Mouse (Mus musculus) thymus, adult 2 months (tissue): ENCODE results near the gene Sema6c. TPM values are rescaled to one million over a fixed set of nuclear protein-coding genes. Genes with fewer than 3 reads are reported as not detected.

Experiments used
- DNase-seq: peaks from one replicate; pipeline ENCODE4 v3.0.0; 2021
- H3K27ac ChIP-seq: fragments of 200-500 bp; 2 replicates; pipeline ENCODE4 v1.5.1; 2012; ENCODE audit warnings: low read length, control low read depth; ENCODE audit not compliant: control insufficient read depth, insufficient read depth
- H3K27me3 ChIP-seq: fragments of 200-500 bp; 2 replicates; pipeline ENCODE4 v1.6.1; 2012; ENCODE audit warnings: mild to moderate bottlenecking, low read length, moderate library complexity, mixed read lengths; ENCODE audit not compliant: control insufficient read depth, insufficient read depth
- H3K36me3 ChIP-seq: fragments of 200-500 bp; 2 replicates; pipeline ENCODE4 v1.6.1; 2012; ENCODE audit warnings: mild to moderate bottlenecking, low read length, moderate library complexity; ENCODE audit not compliant: control insufficient read depth, insufficient read depth
- H3K4me1 ChIP-seq: fragments of 200-500 bp; replicated peaks from 2 replicates; pipeline ENCODE4 v1.6.1; 2012; ENCODE audit warnings: low read length; ENCODE audit not compliant: control insufficient read depth, insufficient read depth
- H3K4me3 ChIP-seq: fragments of 200-500 bp; 2 replicates; pipeline ENCODE4 v1.5.1; 2012; ENCODE audit warnings: mild to moderate bottlenecking, low read length, control low read depth, moderate library complexity; ENCODE audit not compliant: control insufficient read depth, insufficient read depth
- CTCF ChIP-seq: fragments of 200-500 bp; IDR thresholded peaks from 2 replicates; pipeline ENCODE4 v1.5.1; 2012; ENCODE audit warnings: mild to moderate bottlenecking, control low read depth, low read length, moderate library complexity, borderline replicate concordance; ENCODE audit not compliant: control insufficient read depth, poor library complexity, insufficient read depth; ENCODE audit errors: extremely low read depth
- POLR2A ChIP-seq: fragments of 200-500 bp; IDR thresholded peaks from 2 replicates; pipeline ENCODE4 v1.6.1; 2012; ENCODE audit warnings: mild to moderate bottlenecking, low read length, control low read depth, moderate library complexity; ENCODE audit not compliant: control insufficient read depth, poor library complexity, insufficient read depth; ENCODE audit errors: extremely low read depth
- WGBS: fragments of 180-500 bp; shearing (Covaris S2); methylation state at CpG from one replicate; pipeline ENCODE4 v1.1.7; 2018; 5-methylcytosine and 5-hydroxymethylcytosine counted together
- polyA plus RNA-seq: library from polyadenylated mRNA; depleted of rRNA; stranded (reverse); fragments of >200 nt; gene quantifications from 2 replicates; pipeline ENCODE4 v1.2.3, GENCODE M21; 2012; rRNA removed

Gene Sema6c
- polyA plus RNA-seq, result 12.0 and 14.0 TPM in 2 replicates

DNA sequence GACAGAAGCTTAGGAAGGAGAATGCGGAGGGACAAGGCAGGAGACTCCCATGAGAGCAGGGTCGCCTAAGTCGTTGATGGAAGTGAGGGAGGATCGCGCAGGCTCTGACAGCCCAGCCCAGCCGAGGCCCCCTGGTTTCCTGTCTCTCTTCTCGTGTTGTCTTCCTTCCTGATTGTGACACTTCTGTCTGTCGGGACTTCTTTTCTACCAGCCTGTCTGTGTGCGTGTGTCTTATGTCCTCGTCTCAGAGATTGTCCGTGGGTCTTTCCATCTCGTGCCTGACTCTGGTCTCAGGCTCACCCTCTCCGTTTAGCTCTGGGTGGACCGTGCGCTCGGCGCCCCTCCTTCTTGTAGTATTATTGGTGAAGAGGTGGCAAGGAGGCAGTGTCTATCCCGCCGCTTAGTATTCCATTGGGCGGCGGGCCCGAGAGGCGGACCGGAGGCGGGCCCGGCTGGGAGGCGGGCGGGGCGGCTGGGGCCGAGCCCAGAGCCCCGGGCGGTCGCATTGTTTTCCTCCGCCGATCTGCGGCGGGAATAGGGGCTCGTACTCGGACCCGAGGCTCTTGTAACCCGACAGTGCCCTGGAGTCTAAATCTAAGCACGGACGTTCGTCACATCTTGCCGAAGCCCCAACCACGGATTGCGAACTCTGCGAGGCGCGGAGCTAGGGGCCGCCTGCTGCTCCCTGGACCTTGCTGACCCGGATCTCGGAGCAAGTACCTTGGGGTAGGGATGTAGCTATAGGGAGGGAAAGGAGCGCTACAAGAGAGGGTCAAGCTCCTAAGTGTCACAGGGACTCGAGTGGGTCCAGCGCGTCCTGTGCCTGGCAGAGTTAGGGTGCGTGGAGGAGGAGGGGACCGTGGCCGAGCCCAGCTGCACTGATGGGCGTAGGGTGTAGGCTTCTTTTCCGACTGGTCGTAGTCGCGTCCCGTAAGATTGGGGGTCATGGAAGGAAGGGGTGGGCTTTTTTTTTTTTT is at the start of gene Sema6c:
Gene Sema6c, plus strand, starts transcription at position 471 of the 977 bp plus-strand sequence.
- TF ChIP-seq CTCF, result peak; percentile 73
- 0 out of 2 replicates have a peak, but pooled peaks have one; percentile 45 for TF ChIP-seq POLR2A
- no peaks in the 10 kb centered on the region for H3K36me3 ChIP-seq
- DNase-seq, result peak; percentile 85
- under 1% methylated on average over 66 of the region's 66 CpGs for WGBS
- peaks cover 6% of the 10 kb centered on the region; the same call in 1 of the 2 replicates for H3K27me3 ChIP-seq
- H3K27ac ChIP-seq, result no peak within 1 kb of the TSS
- H3K4me1 ChIP-seq, result peaks cover 15% of the 10 kb centered on the region
- peak within 1 kb of the TSS; percentile 83 for H3K4me3 ChIP-seq

DNA sequence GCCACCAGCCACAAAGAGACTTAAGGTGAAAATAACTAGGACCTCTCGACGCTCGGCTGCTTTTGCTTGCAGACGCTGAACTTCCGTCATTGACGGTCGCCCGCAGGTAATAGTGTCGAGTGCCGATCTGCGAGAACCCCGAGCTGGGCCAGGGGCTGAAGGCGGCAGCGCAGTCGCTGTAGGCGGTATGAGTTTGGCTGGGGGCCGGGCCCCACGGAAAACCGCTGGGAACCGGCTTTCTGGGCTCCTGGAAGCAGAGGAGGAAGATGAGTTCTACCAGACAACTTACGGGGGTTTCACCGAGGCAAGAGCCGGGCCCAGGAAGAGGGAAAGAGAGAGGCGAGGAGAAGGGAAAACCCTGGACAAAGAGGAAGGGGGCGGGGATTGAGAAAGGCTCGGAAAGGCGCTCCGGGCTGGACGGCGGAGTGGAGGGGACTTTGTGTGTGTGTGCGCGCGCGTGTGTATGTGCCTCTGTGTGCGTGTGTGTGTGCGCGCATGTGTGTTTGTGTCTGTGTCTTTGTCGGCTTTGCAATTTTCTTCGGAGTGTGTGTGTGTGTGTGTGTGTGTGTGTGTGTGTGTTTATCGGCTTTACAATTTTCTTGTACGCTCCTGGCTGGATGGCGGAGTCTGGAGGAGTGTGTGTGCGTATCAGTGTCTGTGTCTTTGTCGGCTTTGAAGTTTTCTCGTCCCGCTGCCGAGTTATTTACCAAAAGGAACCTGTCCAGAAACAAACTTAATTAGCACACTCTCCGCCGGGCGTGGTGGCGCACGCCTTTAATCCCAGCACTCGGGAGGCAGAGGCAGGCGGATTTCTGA is 49.1 kb upstream of the Sema6c start, which contains the start of gene Vps72:
Gene Vps72, plus strand, starts transcription at position 112 of the 816 bp plus-strand sequence.
- H3K4me1 ChIP-seq, result 0 out of 2 replicates have a peak, but pooled peaks cover 2% of the 10 kb centered on the region
- H3K36me3 ChIP-seq, result no peaks in the 10 kb centered on the region
- no peaks in the 10 kb centered on the region for H3K27me3 ChIP-seq
- H3K27ac ChIP-seq, result peak within 1 kb of the TSS; percentile 81
- H3K4me3 ChIP-seq, result peak within 1 kb of the TSS; percentile 78
- peak; percentile 42; the same call in 1 of the 2 replicates for TF ChIP-seq CTCF
- peak; percentile 68 for TF ChIP-seq POLR2A
- peak; percentile 95 for DNase-seq
- WGBS, result under 1% methylated on average over 54 of the region's 54 CpGs

DNA sequence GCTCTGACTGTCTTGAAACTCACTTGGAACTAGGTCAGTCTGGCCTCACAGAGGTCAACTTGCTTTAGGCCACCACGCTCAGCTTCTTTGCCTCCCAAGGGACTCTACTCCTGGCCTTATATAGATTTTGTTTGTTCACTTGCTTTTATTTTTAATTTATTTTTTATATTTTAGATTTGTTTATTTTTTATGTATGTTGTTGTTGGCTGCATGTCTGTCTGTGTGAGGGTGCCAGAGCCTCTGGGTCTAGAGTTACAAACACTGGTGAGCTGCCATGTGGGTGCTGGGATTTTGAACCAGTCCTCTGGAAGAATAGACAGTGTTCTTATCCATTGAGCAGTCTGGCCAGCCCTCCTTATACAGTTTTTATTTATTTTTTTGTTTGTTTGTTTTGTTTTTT is 47.5 kb upstream of the Sema6c start:
- Histone ChIP-seq H3K4me3 (no peak overlapping the region), H3K27me3 (no peaks in the 10 kb centered on the region), H3K4me1 (0 out of 2 replicates have a peak, but pooled peaks cover 2% of the 10 kb centered on the region), H3K27ac (no peak overlapping the region), H3K36me3 (peaks cover 4% of the 10 kb centered on the region; the same call in 1 of the 2 replicates)
- TF ChIP-seq CTCF (no peak), POLR2A (no peak)
- 96% methylated on average over 1 of the region's 1 CpGs for WGBS
- no peak for DNase-seq

DNA sequence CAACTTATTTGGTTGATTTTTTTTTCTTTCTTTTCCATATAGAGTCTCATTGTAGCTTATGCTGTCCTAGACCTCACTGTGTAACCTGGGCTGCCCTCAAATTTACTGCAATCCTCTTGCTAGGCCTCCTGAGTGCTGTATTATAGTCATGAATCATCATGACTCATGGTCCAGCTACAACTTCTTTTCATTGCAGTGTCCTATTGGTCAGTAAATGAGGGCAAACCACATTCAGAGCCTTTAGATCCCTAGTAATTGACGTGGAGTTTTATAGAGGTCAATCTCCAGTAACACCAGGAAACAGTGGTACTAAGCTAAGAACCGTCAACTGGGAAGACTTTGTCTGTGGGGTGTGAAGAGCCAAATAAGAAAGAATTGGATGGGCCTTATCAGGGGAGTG is 42.5 kb upstream of the Sema6c start:
- H3K36me3 ChIP-seq, result peaks cover 40% of the 10 kb centered on the region
- 96% methylated on average over 2 of the region's 2 CpGs for WGBS

DNA sequence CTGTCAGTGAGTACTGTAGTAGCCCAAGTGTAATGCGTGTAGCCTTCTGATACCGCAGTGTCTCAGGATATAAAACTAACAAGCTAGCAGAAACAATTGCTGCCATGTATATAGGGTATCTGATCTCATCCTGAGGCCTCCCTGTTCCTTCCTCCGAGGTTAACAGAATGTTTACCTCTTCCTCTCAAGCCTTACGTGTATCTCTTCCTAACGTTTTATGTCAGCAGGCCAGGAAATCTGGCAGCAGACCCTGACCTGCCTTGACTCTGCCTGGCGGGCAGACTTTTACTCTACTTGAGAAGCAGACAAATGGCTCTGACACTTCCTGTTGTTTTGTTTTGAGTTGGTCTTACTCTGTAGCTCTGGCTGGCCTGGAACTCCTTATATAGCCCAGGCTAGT is 38.7 kb upstream of the Sema6c start:
- no peak for DNase-seq
- Histone ChIP-seq H3K36me3 (peaks cover 41% of the 10 kb centered on the region), H3K27me3 (no peaks in the 10 kb centered on the region), H3K4me3 (no peak overlapping the region), H3K27ac (no peak overlapping the region), H3K4me1 (no peaks in the 10 kb centered on the region)
- WGBS, result 83% methylated on average over 6 of the region's 6 CpGs
- TF ChIP-seq POLR2A (no peak), CTCF (no peak)

More for the DNA sequence above, 42.5 kb upstream of the Sema6c start:
- H3K27me3 ChIP-seq, result no peaks in the 10 kb centered on the region
- no peak overlapping the region for H3K4me3 ChIP-seq
- no peak for DNase-seq
- no peak overlapping the region for H3K27ac ChIP-seq
- H3K4me1 ChIP-seq, result no peaks in the 10 kb centered on the region
- no peak for TF ChIP-seq POLR2A
- no peak for TF ChIP-seq CTCF

DNA sequence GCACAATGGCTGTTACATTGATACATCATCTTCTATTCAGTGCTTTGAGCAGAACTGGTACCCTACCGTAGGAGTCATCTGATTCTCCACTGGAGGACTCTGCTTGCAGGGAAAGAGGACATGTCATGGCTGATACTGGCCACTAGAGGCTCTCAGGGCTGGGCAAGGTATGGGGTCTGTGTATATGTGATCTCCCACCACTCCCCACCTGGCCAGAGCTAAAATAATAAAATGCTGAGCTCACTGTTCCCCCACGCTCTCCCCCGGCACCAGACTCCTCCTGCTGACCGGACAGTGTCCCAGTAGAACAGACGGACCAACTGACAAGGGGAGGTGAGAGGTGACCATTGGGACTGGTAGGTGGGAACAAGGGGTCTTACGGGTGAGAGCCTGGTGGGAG is 36.0 kb upstream of the Sema6c start, which contains the start of gene Tmod4:
Gene Tmod4, plus strand, starts transcription at position 231 of the 400 bp plus-strand sequence.
- no peak for DNase-seq
- H3K36me3 ChIP-seq, result peaks cover 31% of the 10 kb centered on the region
- no peaks in the 10 kb centered on the region for H3K4me1 ChIP-seq
- no peak within 1 kb of the TSS for H3K4me3 ChIP-seq
- no peaks in the 10 kb centered on the region for H3K27me3 ChIP-seq
- WGBS, result 78% methylated on average over 6 of the region's 6 CpGs
- TF ChIP-seq CTCF (peak; percentile 62; the same call in 1 of the 2 replicates), POLR2A (no peak)
- H3K27ac ChIP-seq, result no peak within 1 kb of the TSS
